Mouse (Mus musculus) common myeloid progenitor, adult 5-6 weeks (primary cell): ENCODE measurements around the gene Prlh. TPM values are rescaled to one million over a fixed set of nuclear protein-coding genes. Genes with fewer than 3 reads are reported as not detected.

Source experiments
- ATAC-seq: replicated peaks from 2 replicates; pipeline ENCODE4 v1.8.0; 2016; ENCODE audit warnings: low read depth, mild to moderate bottlenecking, moderate TSS enrichment, inconsistent platforms; ENCODE audit not compliant: poor library complexity, severe bottlenecking
- total RNA-seq: library from RNA; stranded (forward); fragments of 200-1000, 187-1606 nt; gene quantifications from 2 replicates; pipeline ENCODE4 v1.2.3, GENCODE M21; 2017

The Prlh gene
- total RNA-seq, 1 experiment from 2014 or later, result not detected

DNA sequence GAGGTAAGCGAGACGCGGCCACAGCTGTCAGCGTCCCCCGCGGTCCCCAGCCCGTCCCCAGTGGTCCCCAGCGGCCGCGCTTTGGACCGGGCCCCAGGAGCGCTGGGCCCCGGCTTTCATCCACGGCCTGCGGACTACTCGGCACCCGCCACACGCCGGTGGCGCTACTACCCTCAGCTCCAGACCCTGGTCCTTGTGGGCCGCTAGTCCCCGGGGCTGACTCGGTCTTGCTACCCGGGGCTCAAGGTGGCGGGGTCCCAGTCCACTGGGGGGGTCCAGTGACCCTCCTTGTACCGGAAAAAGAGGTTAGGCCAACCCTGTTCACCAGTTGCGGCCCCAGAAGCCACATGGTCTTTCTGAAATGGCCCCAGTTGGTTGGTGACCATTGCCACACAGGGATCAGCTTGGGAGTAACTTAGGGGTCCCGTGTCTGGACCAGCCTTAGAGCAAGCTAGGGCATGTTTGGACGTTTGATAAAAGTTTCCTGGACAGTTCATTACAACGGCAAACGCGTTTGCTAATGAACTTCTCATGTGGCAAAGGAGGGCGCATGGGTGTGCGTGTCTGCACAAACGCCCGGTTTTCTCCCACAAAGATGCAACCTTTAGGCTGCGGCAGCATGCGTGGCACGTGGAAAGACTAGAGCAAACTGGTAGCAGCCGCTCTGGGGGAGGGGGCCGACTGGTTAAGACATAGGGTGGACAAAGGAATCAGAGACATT, 46.1 kb downstream of the Prlh start:
- peak; percentile 29 for ATAC-seq

DNA sequence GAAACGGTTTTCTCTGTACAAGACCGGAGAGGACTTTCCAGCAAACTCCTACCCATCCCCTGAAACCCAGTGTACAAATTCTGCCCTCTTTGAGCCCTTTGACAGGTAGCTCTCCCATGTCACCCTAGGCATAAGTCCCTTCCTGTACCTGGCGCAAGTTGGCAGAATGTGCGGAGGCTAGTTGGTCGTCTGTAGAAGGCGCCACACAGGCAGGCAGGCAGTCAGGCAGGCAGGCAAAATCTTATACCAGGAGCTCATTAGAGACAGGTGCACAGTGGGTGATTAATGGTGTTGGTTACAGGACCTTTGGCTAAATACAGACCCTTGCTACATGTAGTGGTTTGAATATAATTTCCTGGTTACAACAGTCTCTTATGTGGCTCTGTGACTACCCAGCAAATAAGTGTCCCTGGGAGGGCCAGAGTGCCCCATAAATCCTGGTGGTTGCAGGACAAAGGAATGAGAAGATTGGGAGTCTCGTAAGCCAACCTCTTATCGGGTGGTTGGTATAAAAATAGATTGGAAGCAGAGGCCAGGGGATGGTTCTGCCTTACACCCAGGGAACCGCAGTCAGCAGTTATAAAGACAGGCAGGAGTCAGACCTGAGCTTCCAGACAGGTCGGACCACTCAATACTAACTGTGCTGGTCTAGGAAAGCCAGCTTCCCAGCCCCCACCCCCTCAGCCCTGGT, 47.1 kb downstream of the Prlh start:
- ATAC-seq, result 0 out of 2 replicates have a peak, but pooled peaks have one; percentile 7

- no peak for ATAC-seq
Observed at GRCm38 (mm10) chr1:91001101-91001500, 48.2 kb downstream of the Prlh start.

- ATAC-seq, result no peak
Observed at GRCm38 (mm10) chr1:91001871-91002539, 49.1 kb downstream of the Prlh start.

GRCm38 (mm10) chr1:91002641-91003040, 49.7 kb downstream of the Prlh start:
- no peak for ATAC-seq

Other genes starting within 250 kb of the Prlh start
- not detected in 2 replicates for gene Col6a3, start 109.1 kb upstream of the Prlh start, total RNA-seq
- gene Mlph, start 38.0 kb upstream of the Prlh start, total RNA-seq, result 1.3 TPM in 1 of 2 replicates, not detected in the other
- gene Rab17, start 16.6 kb downstream of the Prlh start, total RNA-seq, result 3.2 and 5.1 TPM in 2 replicates
- 117 and 166 TPM in 2 replicates for gene Lrrfip1, start 45.6 kb downstream of the Prlh start, total RNA-seq
- 7.7 and 10.4 TPM in 2 replicates for gene Rbm44, start 192.0 kb downstream of the Prlh start, total RNA-seq
- 89.1 and 108 TPM in 2 replicates for gene Ramp1, start 226.7 kb downstream of the Prlh start, total RNA-seq